Mouse (Mus musculus): ENCODE measurements around the gene Mcrip1. TPM values are rescaled to one million over a fixed set of nuclear protein-coding genes. Genes with fewer than 3 reads are reported as not detected.
A peak's percentile ranks its signal among the peaks of the same experiment; 100 is the strongest.

The Mcrip1 gene
- polyA plus RNA-seq, 1 experiment from 2014 or later: 129 TPM

GRCm38 (mm10) chr11:120499894-120500293, 49.6 kb downstream of the Mcrip1 start:
- no peak overlapping the region for H3K4me2 ChIP-seq (ENCODE audit: low read depth, low read length)
- peaks cover 10% of the 10 kb centered on the region for H3K36me3 ChIP-seq (ENCODE audit: control insufficient read depth, insufficient read depth, low read length)
- no peaks in the 10 kb centered on the region for H3K9me3 ChIP-seq (ENCODE audit: control insufficient read depth, low read length)
- no peak overlapping the region for H3K9ac ChIP-seq (ENCODE audit: low read depth, low read length)
- peak; percentile 25; the same call in 1 of the 2 replicates for ATAC-seq
- H3K27ac ChIP-seq (ENCODE audit: low read length): peak overlapping the region; percentile 64
- peaks cover 17% of the 10 kb centered on the region for H3K4me1 ChIP-seq (ENCODE audit: control insufficient read depth, insufficient read depth, low read length)
- H3K27me3 ChIP-seq (replicated peaks; ENCODE audit: control insufficient read depth, insufficient read depth, low read length): no peaks in the 10 kb centered on the region
- H3K4me3 ChIP-seq (ENCODE audit: low read length): no peak overlapping the region
- 73% methylated on average over 6 of the region's 6 CpGs for WGBS

- H3K27ac ChIP-seq (ENCODE audit: low read length): no peak overlapping the region
These were observed 50.6 kb downstream of the Mcrip1 start for GRCm38 (mm10) chr11:120498891-120499290.

GRCm38 (mm10) chr11:120498226-120498625, 51.3 kb downstream of the Mcrip1 start:
- WGBS: 90% methylated on average over 12 of the region's 12 CpGs
- H3K9ac ChIP-seq (ENCODE audit: low read depth, low read length): no peak overlapping the region
- ATAC-seq: no peak
- H3K9me3 ChIP-seq (ENCODE audit: control insufficient read depth, low read length): no peaks in the 10 kb centered on the region
- peaks cover 10% of the 10 kb centered on the region for H3K36me3 ChIP-seq (ENCODE audit: control insufficient read depth, insufficient read depth, low read length)
- no peak overlapping the region for H3K4me3 ChIP-seq (ENCODE audit: low read length)
- H3K4me1 ChIP-seq (ENCODE audit: control insufficient read depth, insufficient read depth, low read length): peaks cover 26% of the 10 kb centered on the region
- H3K27me3 ChIP-seq (replicated peaks; ENCODE audit: control insufficient read depth, insufficient read depth, low read length): no peaks in the 10 kb centered on the region
- H3K27ac ChIP-seq (ENCODE audit: low read length): no peak overlapping the region
- no peak overlapping the region for H3K4me2 ChIP-seq (ENCODE audit: low read depth, low read length)

More at GRCm38 (mm10) chr11:120498891-120499290, 50.6 kb downstream of the Mcrip1 start:
- H3K36me3 ChIP-seq (ENCODE audit: control insufficient read depth, insufficient read depth, low read length): peaks cover 10% of the 10 kb centered on the region
- H3K4me3 ChIP-seq (ENCODE audit: low read length): no peak overlapping the region
- ATAC-seq: no peak
- H3K9ac ChIP-seq (ENCODE audit: low read depth, low read length): no peak overlapping the region
- no peaks in the 10 kb centered on the region for H3K9me3 ChIP-seq (ENCODE audit: control insufficient read depth, low read length)
- WGBS: 79% methylated on average over 5 of the region's 5 CpGs
- no peak overlapping the region for H3K4me2 ChIP-seq (ENCODE audit: low read depth, low read length)
- H3K4me1 ChIP-seq (ENCODE audit: control insufficient read depth, insufficient read depth, low read length): peaks cover 20% of the 10 kb centered on the region
- no peaks in the 10 kb centered on the region for H3K27me3 ChIP-seq (replicated peaks; ENCODE audit: control insufficient read depth, insufficient read depth, low read length)

- H3K27me3 ChIP-seq (replicated peaks; ENCODE audit: control insufficient read depth, insufficient read depth, low read length): no peaks in the 10 kb centered on the region
- 95% methylated on average over 3 of the region's 3 CpGs for WGBS
- no peak overlapping the region for H3K9ac ChIP-seq (ENCODE audit: low read depth, low read length)
- peaks cover 10% of the 10 kb centered on the region for H3K36me3 ChIP-seq (ENCODE audit: control insufficient read depth, insufficient read depth, low read length)
- H3K4me3 ChIP-seq (ENCODE audit: low read length): no peak overlapping the region
- H3K9me3 ChIP-seq (ENCODE audit: control insufficient read depth, low read length): no peaks in the 10 kb centered on the region
- peaks cover 32% of the 10 kb centered on the region for H3K4me1 ChIP-seq (ENCODE audit: control insufficient read depth, insufficient read depth, low read length)
- H3K27ac ChIP-seq (ENCODE audit: low read length): no peak overlapping the region
- no peak overlapping the region for H3K4me2 ChIP-seq (ENCODE audit: low read depth, low read length)
- no peak for ATAC-seq
These were observed 52.1 kb downstream of the Mcrip1 start for GRCm38 (mm10) chr11:120497436-120497835.

- Histone ChIP-seq H3K36me3 (ENCODE audit: control insufficient read depth, insufficient read depth, low read length) (peaks cover 11% of the 10 kb centered on the region), H3K4me1 (ENCODE audit: control insufficient read depth, insufficient read depth, low read length) (peaks cover 36% of the 10 kb centered on the region), H3K9ac (ENCODE audit: low read depth, low read length) (peak overlapping the region; percentile 44; the same call in 1 of the 2 replicates), H3K9me3 (ENCODE audit: control insufficient read depth, low read length) (no peaks in the 10 kb centered on the region), H3K27me3 (replicated peaks; ENCODE audit: control insufficient read depth, insufficient read depth, low read length) (no peaks in the 10 kb centered on the region), H3K4me2 (ENCODE audit: low read depth, low read length) (peak overlapping the region; percentile 84; the same call in 1 of the 2 replicates), H3K4me3 (ENCODE audit: low read length) (no peak overlapping the region; the same call in 1 of the 2 replicates), H3K27ac (ENCODE audit: low read length) (no peak overlapping the region)
- no peak for ATAC-seq
- 85% methylated on average over 3 of the region's 3 CpGs for WGBS
These were observed 55.6 kb downstream of the Mcrip1 start for GRCm38 (mm10) chr11:120493911-120494310.

- Histone ChIP-seq H3K36me3 (ENCODE audit: control insufficient read depth, insufficient read depth, low read length) (peaks cover 11% of the 10 kb centered on the region), H3K4me3 (ENCODE audit: low read length) (peak overlapping the region; percentile 95), H3K9me3 (ENCODE audit: control insufficient read depth, low read length) (no peaks in the 10 kb centered on the region), H3K4me2 (ENCODE audit: low read depth, low read length) (peak overlapping the region; percentile 84), H3K9ac (ENCODE audit: low read depth, low read length) (peak overlapping the region; percentile 89), H3K27ac (ENCODE audit: low read length) (peak overlapping the region; percentile 92), H3K27me3 (replicated peaks; ENCODE audit: control insufficient read depth, insufficient read depth, low read length) (no peaks in the 10 kb centered on the region), H3K4me1 (ENCODE audit: control insufficient read depth, insufficient read depth, low read length) (peaks cover 40% of the 10 kb centered on the region)
- 37% methylated on average over 3 of the region's 3 CpGs for WGBS
- no peak for ATAC-seq
These were observed 56.2 kb downstream of the Mcrip1 start for GRCm38 (mm10) chr11:120493351-120493750.

Other genes with a start within 250 kb of the Mcrip1 start
- 2,886 and 2,944 TPM in 2 replicates for gene Actg1, start 201.2 kb downstream of the Mcrip1 start, polyA plus RNA-seq (2015; fragmentation: Nextera tagmentation; extraction: Ambion mirVana)
- 0.55 TPM in 1 of 2 replicates, not detected in the other for gene Fscn2, start 188.2 kb downstream of the Mcrip1 start, polyA plus RNA-seq (2015; fragmentation: Nextera tagmentation; extraction: Ambion mirVana)
- 26.6 and 28.6 TPM in 2 replicates for gene Faap100, start 171.0 kb downstream of the Mcrip1 start, polyA plus RNA-seq (2015; fragmentation: Nextera tagmentation; extraction: Ambion mirVana)
- 19.5 and 20.0 TPM in 2 replicates for gene Nploc4, start 112.0 kb downstream of the Mcrip1 start, polyA plus RNA-seq (2015; fragmentation: Nextera tagmentation; extraction: Ambion mirVana)
- not detected in 2 replicates for gene Tspan10, start 107.1 kb downstream of the Mcrip1 start, polyA plus RNA-seq (2015; fragmentation: Nextera tagmentation; extraction: Ambion mirVana)
- 0.35 and 0.39 TPM in 2 replicates for gene Pde6g, start 96.2 kb downstream of the Mcrip1 start, polyA plus RNA-seq (2015; fragmentation: Nextera tagmentation; extraction: Ambion mirVana)
- 21.0 and 24.6 TPM in 2 replicates for gene Oxld1, start 91.7 kb downstream of the Mcrip1 start, polyA plus RNA-seq (2015; fragmentation: Nextera tagmentation; extraction: Ambion mirVana)
- gene Ccdc137, start 91.6 kb downstream of the Mcrip1 start, polyA plus RNA-seq (2015; fragmentation: Nextera tagmentation; extraction: Ambion mirVana): 27.1 and 31.3 TPM in 2 replicates
- 32.6 and 38.9 TPM in 2 replicates for gene Arl16, start 82.1 kb downstream of the Mcrip1 start, polyA plus RNA-seq (2015; fragmentation: Nextera tagmentation; extraction: Ambion mirVana)
- gene Mrpl12, start 65.1 kb downstream of the Mcrip1 start, polyA plus RNA-seq (2015; fragmentation: Nextera tagmentation; extraction: Ambion mirVana): 228 and 239 TPM in 2 replicates
- gene Slc25a10, start 57.9 kb downstream of the Mcrip1 start, polyA plus RNA-seq (2015; fragmentation: Nextera tagmentation; extraction: Ambion mirVana): 104 and 108 TPM in 2 replicates
- gene Gcgr, start 19.0 kb downstream of the Mcrip1 start, polyA plus RNA-seq (2015; fragmentation: Nextera tagmentation; extraction: Ambion mirVana): 0.76 TPM in 2 replicates
- gene Ppp1r27, start 1.4 kb upstream of the Mcrip1 start, polyA plus RNA-seq (2015; fragmentation: Nextera tagmentation; extraction: Ambion mirVana): 0.37 TPM in 1 of 2 replicates, not detected in the other
- gene P4hb, start 23.5 kb upstream of the Mcrip1 start, polyA plus RNA-seq (2015; fragmentation: Nextera tagmentation; extraction: Ambion mirVana): 1,365 and 1,538 TPM in 2 replicates
- 626 and 641 TPM in 2 replicates for gene Arhgdia, start 31.9 kb upstream of the Mcrip1 start, polyA plus RNA-seq (2015; fragmentation: Nextera tagmentation; extraction: Ambion mirVana)
- gene Alyref, start 48.6 kb upstream of the Mcrip1 start, polyA plus RNA-seq (2015; fragmentation: Nextera tagmentation; extraction: Ambion mirVana): 19.6 and 86.6 TPM in 2 replicates
- 164 and 171 TPM in 2 replicates for gene Anapc11, start 48.7 kb upstream of the Mcrip1 start, polyA plus RNA-seq (2015; fragmentation: Nextera tagmentation; extraction: Ambion mirVana)
- 2.7 and 3.8 TPM in 2 replicates for gene Npb, start 58.8 kb upstream of the Mcrip1 start, polyA plus RNA-seq (2015; fragmentation: Nextera tagmentation; extraction: Ambion mirVana)
- 393 and 441 TPM in 2 replicates for gene Pcyt2, start 68.2 kb upstream of the Mcrip1 start, polyA plus RNA-seq (2015; fragmentation: Nextera tagmentation; extraction: Ambion mirVana)
- gene Sirt7, start 75.5 kb upstream of the Mcrip1 start, polyA plus RNA-seq (2015; fragmentation: Nextera tagmentation; extraction: Ambion mirVana): 47.7 and 52.9 TPM in 2 replicates
- 16.3 and 16.9 TPM in 2 replicates for gene Mafg, start 83.9 kb upstream of the Mcrip1 start, polyA plus RNA-seq (2015; fragmentation: Nextera tagmentation; extraction: Ambion mirVana)
- 24.8 and 26.6 TPM in 2 replicates for gene Pycr1, start 94.0 kb upstream of the Mcrip1 start, polyA plus RNA-seq (2015; fragmentation: Nextera tagmentation; extraction: Ambion mirVana)
- gene Myadml2, start 98.4 kb upstream of the Mcrip1 start, polyA plus RNA-seq (2015; fragmentation: Nextera tagmentation; extraction: Ambion mirVana): 0.26 TPM in 1 of 2 replicates, not detected in the other
- 0.54 and 1.0 TPM in 2 replicates for gene Notum, start 111.4 kb upstream of the Mcrip1 start, polyA plus RNA-seq (2015; fragmentation: Nextera tagmentation; extraction: Ambion mirVana)
- gene Aspscr1, start 123.2 kb upstream of the Mcrip1 start, polyA plus RNA-seq (2015; fragmentation: Nextera tagmentation; extraction: Ambion mirVana): 108 and 111 TPM in 2 replicates
- gene Cenpx, start 164.0 kb upstream of the Mcrip1 start, polyA plus RNA-seq (2015; fragmentation: Nextera tagmentation; extraction: Ambion mirVana): 159 and 174 TPM in 2 replicates
- 43.0 and 44.4 TPM in 2 replicates for gene Lrrc45, start 164.2 kb upstream of the Mcrip1 start, polyA plus RNA-seq (2015; fragmentation: Nextera tagmentation; extraction: Ambion mirVana)
- gene Rac3, start 171.7 kb upstream of the Mcrip1 start, polyA plus RNA-seq (2015; fragmentation: Nextera tagmentation; extraction: Ambion mirVana): 30.4 and 31.2 TPM in 2 replicates
- gene Dcxr, start 177.6 kb upstream of the Mcrip1 start, polyA plus RNA-seq (2015; fragmentation: Nextera tagmentation; extraction: Ambion mirVana): 56.0 and 65.0 TPM in 2 replicates
- 1.7 and 2.3 TPM in 2 replicates for gene Cbr2, start 182.4 kb upstream of the Mcrip1 start, polyA plus RNA-seq (2015; fragmentation: Nextera tagmentation; extraction: Ambion mirVana)
- 5.9 and 7.6 TPM in 2 replicates for gene Hmga1b, start 213.1 kb upstream of the Mcrip1 start, polyA plus RNA-seq (2015; fragmentation: Nextera tagmentation; extraction: Ambion mirVana)
- 40.6 and 40.7 TPM in 2 replicates for gene Rfng, start 234.5 kb upstream of the Mcrip1 start, polyA plus RNA-seq (2015; fragmentation: Nextera tagmentation; extraction: Ambion mirVana)
- 164 and 179 TPM in 2 replicates for gene Gps1, start 234.5 kb upstream of the Mcrip1 start, polyA plus RNA-seq (2015; fragmentation: Nextera tagmentation; extraction: Ambion mirVana)
- 78.6 and 82.0 TPM in 2 replicates for gene Dus1l, start 246.7 kb upstream of the Mcrip1 start, polyA plus RNA-seq (2015; fragmentation: Nextera tagmentation; extraction: Ambion mirVana)